Mouse (Mus musculus): ENCODE data around the gene Ptprg. TPM values are rescaled to one million over a fixed set of nuclear protein-coding genes. Genes with fewer than 3 reads are reported as not detected.

Ptprg gene
- polyA plus RNA-seq, 1 experiment from 2014 or later = 33.5 TPM

- Histone ChIP-seq H3K9me3 (ENCODE audit: control insufficient read depth, low read length) (no peaks in the 10 kb centered on the region), H3K4me3 (replicated peaks; ENCODE audit: low read length) (no peak overlapping the region), H3K4me1 (replicated peaks; ENCODE audit: control insufficient read depth, insufficient read depth, low read length) (peaks cover 16% of the 10 kb centered on the region), H3K27me3 (replicated peaks; ENCODE audit: control insufficient read depth, insufficient read depth, low read length) (no peaks in the 10 kb centered on the region), H3K36me3 (ENCODE audit: control insufficient read depth, insufficient read depth) (no peaks in the 10 kb centered on the region), H3K9ac (replicated peaks; ENCODE audit: low read depth, low read length) (no peak overlapping the region), H3K4me2 (ENCODE audit: low read length) (no peak overlapping the region), H3K27ac (ENCODE audit: low read length) (peak overlapping the region; percentile 53)
- WGBS = 55% methylated on average over 7 of the region's 7 CpGs
- ATAC-seq = peak; percentile 34
Observed at GRCm38 (mm10) chr14:11822830-11823700, 269.7 kb downstream of the Ptprg start.

DNA sequence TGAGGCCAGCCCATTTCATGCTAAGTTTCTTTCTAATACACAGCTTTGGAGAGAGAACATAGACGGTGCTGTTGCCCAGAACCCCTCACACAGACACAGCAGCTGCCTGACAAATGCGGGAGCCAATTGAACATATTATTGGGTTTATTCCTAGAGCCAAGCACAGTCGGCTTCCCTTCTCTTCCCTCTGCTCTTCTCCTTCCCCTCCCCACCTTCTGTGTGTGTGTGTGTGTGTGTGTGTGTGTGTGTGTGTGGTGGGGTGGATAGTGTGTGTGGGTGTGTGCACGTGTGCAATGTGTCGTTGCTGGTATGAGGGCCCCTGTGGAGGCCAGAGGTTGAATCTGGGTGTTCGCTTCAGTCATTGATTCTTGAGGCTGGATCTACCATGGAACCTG is 270.4 kb downstream of the Ptprg start:
- Histone ChIP-seq H3K27me3 (replicated peaks; ENCODE audit: control insufficient read depth, insufficient read depth, low read length) (no peaks in the 10 kb centered on the region), H3K4me1 (replicated peaks; ENCODE audit: control insufficient read depth, insufficient read depth, low read length) (peaks cover 16% of the 10 kb centered on the region), H3K36me3 (ENCODE audit: control insufficient read depth, insufficient read depth) (no peaks in the 10 kb centered on the region), H3K4me3 (replicated peaks; ENCODE audit: low read length) (no peak overlapping the region), H3K9me3 (ENCODE audit: control insufficient read depth, low read length) (no peaks in the 10 kb centered on the region), H3K27ac (ENCODE audit: low read length) (no peak overlapping the region; the same call in 1 of the 2 replicates), H3K4me2 (ENCODE audit: low read length) (no peak overlapping the region), H3K9ac (replicated peaks; ENCODE audit: low read depth, low read length) (no peak overlapping the region)
- ATAC-seq = peak; percentile 79
- WGBS = 63% methylated on average over 6 of the region's 6 CpGs

DNA sequence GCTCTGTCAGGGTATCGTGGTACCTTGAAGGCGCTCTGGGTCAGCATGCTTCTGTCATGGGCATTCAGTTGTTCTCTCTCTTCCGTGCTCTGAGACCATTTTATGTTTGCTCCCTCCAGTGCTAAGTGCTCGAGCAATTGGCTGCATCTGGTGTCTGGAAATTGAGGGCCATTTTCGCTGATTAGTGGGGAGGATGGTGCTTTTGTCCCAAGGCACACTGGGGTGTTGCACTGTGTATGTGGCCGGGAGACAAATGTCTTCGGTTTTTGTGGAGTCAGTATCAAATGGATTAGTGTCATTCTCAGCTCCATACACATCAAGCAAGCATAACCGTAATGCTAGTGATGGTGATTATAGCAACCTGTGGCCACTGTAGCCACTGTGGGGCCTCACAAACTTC is 271.6 kb downstream of the Ptprg start:
- Histone ChIP-seq H3K27ac (ENCODE audit: low read length) (no peak overlapping the region), H3K9me3 (ENCODE audit: control insufficient read depth, low read length) (no peaks in the 10 kb centered on the region), H3K9ac (replicated peaks; ENCODE audit: low read depth, low read length) (no peak overlapping the region), H3K36me3 (ENCODE audit: control insufficient read depth, insufficient read depth) (no peaks in the 10 kb centered on the region), H3K4me2 (ENCODE audit: low read length) (no peak overlapping the region), H3K4me1 (replicated peaks; ENCODE audit: control insufficient read depth, insufficient read depth, low read length) (peaks cover 16% of the 10 kb centered on the region), H3K4me3 (replicated peaks; ENCODE audit: low read length) (no peak overlapping the region), H3K27me3 (replicated peaks; ENCODE audit: control insufficient read depth, insufficient read depth, low read length) (no peaks in the 10 kb centered on the region)
- 65% methylated on average over 8 of the region's 8 CpGs for WGBS
- no peak for ATAC-seq

- Histone ChIP-seq H3K36me3 (ENCODE audit: control insufficient read depth, insufficient read depth) (no peaks in the 10 kb centered on the region), H3K4me1 (replicated peaks; ENCODE audit: control insufficient read depth, insufficient read depth, low read length) (peaks cover 16% of the 10 kb centered on the region), H3K9ac (replicated peaks; ENCODE audit: low read depth, low read length) (no peak overlapping the region), H3K4me3 (replicated peaks; ENCODE audit: low read length) (no peak overlapping the region), H3K4me2 (ENCODE audit: low read length) (no peak overlapping the region), H3K27me3 (replicated peaks; ENCODE audit: control insufficient read depth, insufficient read depth, low read length) (no peaks in the 10 kb centered on the region), H3K9me3 (ENCODE audit: control insufficient read depth, low read length) (no peaks in the 10 kb centered on the region), H3K27ac (ENCODE audit: low read length) (no peak overlapping the region)
- WGBS = 66% methylated on average over 2 of the region's 2 CpGs
- no peak for ATAC-seq
Observed at GRCm38 (mm10) chr14:11825551-11825950, 272.2 kb downstream of the Ptprg start.

- Histone ChIP-seq H3K4me3 (replicated peaks; ENCODE audit: low read length) (no peak overlapping the region), H3K4me2 (ENCODE audit: low read length) (no peak overlapping the region), H3K27me3 (replicated peaks; ENCODE audit: control insufficient read depth, insufficient read depth, low read length) (no peaks in the 10 kb centered on the region), H3K9me3 (ENCODE audit: control insufficient read depth, low read length) (no peaks in the 10 kb centered on the region), H3K36me3 (ENCODE audit: control insufficient read depth, insufficient read depth) (no peaks in the 10 kb centered on the region), H3K9ac (replicated peaks; ENCODE audit: low read depth, low read length) (no peak overlapping the region), H3K4me1 (replicated peaks; ENCODE audit: control insufficient read depth, insufficient read depth, low read length) (peaks cover 11% of the 10 kb centered on the region), H3K27ac (ENCODE audit: low read length) (no peak overlapping the region)
- no peak for ATAC-seq
- 60% methylated on average over 4 of the region's 4 CpGs for WGBS
Observed at GRCm38 (mm10) chr14:11828086-11828485, 274.8 kb downstream of the Ptprg start.

DNA sequence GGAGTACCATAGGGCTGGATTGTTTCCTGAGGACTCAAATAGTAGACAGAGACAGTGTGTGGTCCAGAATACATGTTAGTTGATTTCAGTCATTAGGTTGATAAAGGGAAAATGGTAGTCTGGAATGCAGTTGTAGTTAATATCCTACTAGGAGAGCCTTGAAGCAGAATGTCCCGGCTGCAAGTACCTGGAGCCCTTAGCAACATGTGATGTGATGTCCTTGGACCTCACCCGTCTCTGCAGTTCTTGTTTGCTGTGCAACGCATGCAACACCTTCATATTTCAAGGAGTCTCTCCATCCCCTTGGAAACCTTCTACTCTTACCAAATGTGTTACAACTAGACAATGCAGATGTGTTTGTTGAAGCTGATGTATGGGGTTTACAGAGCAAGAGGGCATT is 280.3 kb downstream of the Ptprg start:
- Histone ChIP-seq H3K27me3 (replicated peaks; ENCODE audit: control insufficient read depth, insufficient read depth, low read length) (no peaks in the 10 kb centered on the region), H3K4me1 (replicated peaks; ENCODE audit: control insufficient read depth, insufficient read depth, low read length) (no peaks in the 10 kb centered on the region), H3K36me3 (ENCODE audit: control insufficient read depth, insufficient read depth) (no peaks in the 10 kb centered on the region), H3K9ac (replicated peaks; ENCODE audit: low read depth, low read length) (no peak overlapping the region), H3K4me2 (ENCODE audit: low read length) (no peak overlapping the region), H3K27ac (ENCODE audit: low read length) (no peak overlapping the region), H3K4me3 (replicated peaks; ENCODE audit: low read length) (no peak overlapping the region), H3K9me3 (ENCODE audit: control insufficient read depth, low read length) (no peaks in the 10 kb centered on the region)
- WGBS = 94% methylated on average over 3 of the region's 3 CpGs
- ATAC-seq = no peak

- H3K36me3 ChIP-seq (ENCODE audit: control insufficient read depth, insufficient read depth) = no peaks in the 10 kb centered on the region
- ATAC-seq = no peak
- H3K4me1 ChIP-seq (replicated peaks; ENCODE audit: control insufficient read depth, insufficient read depth, low read length) = no peaks in the 10 kb centered on the region
- no peaks in the 10 kb centered on the region for H3K9me3 ChIP-seq (ENCODE audit: control insufficient read depth, low read length)
- no peak overlapping the region for H3K4me2 ChIP-seq (ENCODE audit: low read length)
- no peak overlapping the region for H3K27ac ChIP-seq (ENCODE audit: low read length)
- no peak overlapping the region for H3K4me3 ChIP-seq (replicated peaks; ENCODE audit: low read length)
- WGBS = 70% methylated on average over 12 of the region's 12 CpGs
- no peak overlapping the region for H3K9ac ChIP-seq (replicated peaks; ENCODE audit: low read depth, low read length)
- H3K27me3 ChIP-seq (replicated peaks; ENCODE audit: control insufficient read depth, insufficient read depth, low read length) = no peaks in the 10 kb centered on the region
Observed at GRCm38 (mm10) chr14:11835706-11836445, 282.5 kb downstream of the Ptprg start.

- ATAC-seq = no peak
- Histone ChIP-seq H3K36me3 (ENCODE audit: control insufficient read depth, insufficient read depth) (no peaks in the 10 kb centered on the region), H3K9me3 (ENCODE audit: control insufficient read depth, low read length) (no peaks in the 10 kb centered on the region), H3K4me1 (replicated peaks; ENCODE audit: control insufficient read depth, insufficient read depth, low read length) (no peaks in the 10 kb centered on the region), H3K4me2 (ENCODE audit: low read length) (no peak overlapping the region), H3K27me3 (replicated peaks; ENCODE audit: control insufficient read depth, insufficient read depth, low read length) (no peaks in the 10 kb centered on the region), H3K4me3 (replicated peaks; ENCODE audit: low read length) (no peak overlapping the region), H3K27ac (ENCODE audit: low read length) (no peak overlapping the region), H3K9ac (replicated peaks; ENCODE audit: low read depth, low read length) (no peak overlapping the region)
- 90% methylated on average over 1 of the region's 1 CpGs for WGBS
Observed at GRCm38 (mm10) chr14:11837714-11838113, 284.4 kb downstream of the Ptprg start.

DNA sequence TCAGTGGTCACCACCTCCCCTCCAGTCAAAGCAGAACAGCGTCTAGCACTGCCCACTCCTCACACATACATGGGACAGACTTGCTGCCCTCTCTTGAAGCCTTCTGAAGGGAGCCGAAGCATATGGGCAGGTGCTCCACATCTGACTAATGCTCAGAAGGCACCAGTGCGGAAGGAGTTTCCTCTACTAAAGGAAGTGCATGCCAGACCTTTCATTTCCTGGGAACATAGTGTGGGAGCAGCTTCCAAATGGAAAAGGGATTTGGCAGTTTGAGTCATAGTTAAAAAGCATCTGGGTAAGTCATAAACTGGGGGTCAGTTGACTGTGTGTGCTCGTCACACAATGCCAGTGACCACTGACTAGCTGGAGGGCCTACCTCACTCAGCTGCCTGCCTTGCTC is 288.3 kb downstream of the Ptprg start:
- H3K4me1 ChIP-seq (replicated peaks; ENCODE audit: control insufficient read depth, insufficient read depth, low read length) = no peaks in the 10 kb centered on the region
- no peaks in the 10 kb centered on the region for H3K36me3 ChIP-seq (ENCODE audit: control insufficient read depth, insufficient read depth)
- no peak for ATAC-seq
- H3K4me3 ChIP-seq (replicated peaks; ENCODE audit: low read length) = no peak overlapping the region
- WGBS = 79% methylated on average over 4 of the region's 4 CpGs
- H3K27ac ChIP-seq (ENCODE audit: low read length) = no peak overlapping the region
- H3K9me3 ChIP-seq (ENCODE audit: control insufficient read depth, low read length) = no peaks in the 10 kb centered on the region
- no peak overlapping the region for H3K4me2 ChIP-seq (ENCODE audit: low read length)
- H3K27me3 ChIP-seq (replicated peaks; ENCODE audit: control insufficient read depth, insufficient read depth, low read length) = no peaks in the 10 kb centered on the region
- no peak overlapping the region for H3K9ac ChIP-seq (replicated peaks; ENCODE audit: low read depth, low read length)
